Mouse (Mus musculus): ENCODE data around the gene Zdhhc9.

DNA sequence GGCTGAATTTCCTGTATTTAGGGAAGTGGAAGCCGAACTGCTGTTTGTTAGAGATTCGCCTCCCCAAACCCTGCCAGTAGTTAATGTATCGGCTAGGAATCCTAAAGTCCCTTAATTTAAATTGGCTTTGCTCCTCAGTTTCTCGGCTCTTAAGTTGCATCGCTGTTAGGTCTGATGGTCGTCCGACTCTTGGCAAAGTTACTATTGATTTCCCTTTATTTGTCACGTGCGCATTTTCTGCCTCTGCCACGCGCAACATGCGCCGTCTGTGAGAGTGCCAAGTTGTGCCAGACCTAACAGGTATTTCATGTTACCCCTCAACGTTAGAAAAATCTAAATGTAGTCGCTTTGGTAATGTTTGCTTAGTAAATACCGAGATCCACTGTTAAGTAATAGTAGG is 48.3 kb upstream of the Zdhhc9 start:
- TF ChIP-seq GATA1 (IDR thresholded peaks at IDR 0.05; ENCODE audit: low read length) (no peak), TAL1 (IDR thresholded peaks at IDR 0.05; ENCODE audit: low read length) (no peak)

Measured in erythroblast, embryonic 14.5 days (primary cell).